Mouse (Mus musculus) heart, embryonic 14.5 days (tissue): ENCODE measurements at regions not wholly inside any gene's neighbourhood (a gene's known extent, or its start where the extent isn't known, plus 50 kb on each side); places are given as distances from the start of the nearest gene placed in this dataset.

Experiments
- ATAC-seq: fragments of 200-750 bp; cut with Nextera tagmentation; 2 replicates; pipeline ENCODE4 v1.8.0; 2017; ENCODE audit warnings: low read depth, moderate TSS enrichment; ENCODE audit not compliant: insufficient number of reproducible peaks, insufficient read depth, low FRiP score
- H3K27ac ChIP-seq, 2 experiments: fragments of 200-500 bp in 1 of 2; fragments of 300-500 bp in 1 of 2; sonication (generic) in 1 of 2; replicated peaks in 1 of 2; 2 replicates each; pipeline ENCODE4 v1.5.1; 2012 to 2014; ENCODE audit warnings: low read depth in 2 of 2, low read length in 2 of 2, control low read depth in 1 of 2, mild to moderate bottlenecking in 1 of 2, mixed read lengths in 1 of 2; ENCODE audit not compliant: control insufficient read depth in 1 of 2, insufficient read depth in 1 of 2
- H3K27me3 ChIP-seq: fragments of 300-500 bp; sonication (generic); 2 replicates; pipeline ENCODE4 v1.6.1; 2014; ENCODE audit warnings: mild to moderate bottlenecking, low read length, control low read depth; ENCODE audit not compliant: control insufficient read depth, insufficient read depth
- H3K36me3 ChIP-seq: fragments of 300-500 bp; sonication (generic); 2 replicates; pipeline ENCODE4 v1.6.1; 2014; ENCODE audit warnings: mild to moderate bottlenecking, control low read depth, low read length, mixed read lengths; ENCODE audit not compliant: control insufficient read depth, insufficient read depth
- H3K4me1 ChIP-seq, 2 experiments: fragments of 200-500 bp in 1 of 2; fragments of 300-500 bp in 1 of 2; sonication (generic) in 1 of 2; 2 replicates each; pipeline ENCODE4 v1.6.1; 2012 to 2014; ENCODE audit warnings: low read length in 2 of 2, control low read depth in 1 of 2, mixed read lengths in 1 of 2; ENCODE audit not compliant: control insufficient read depth in 2 of 2, insufficient read depth in 2 of 2
- H3K4me2 ChIP-seq: fragments of 300-500 bp; sonication (generic); 2 replicates; pipeline ENCODE4 v1.6.1; 2014; ENCODE audit warnings: mild to moderate bottlenecking, low read length
- H3K4me3 ChIP-seq, 2 experiments: fragments of 200-500 bp in 1 of 2; fragments of 300-500 bp in 1 of 2; sonication (generic) in 1 of 2; 2 replicates each; pipeline ENCODE4 v1.5.1; 2012 to 2014; ENCODE audit warnings: low read length in 2 of 2, mild to moderate bottlenecking in 2 of 2, control low read depth in 1 of 2, low read depth in 1 of 2, moderate library complexity in 1 of 2; ENCODE audit not compliant: control insufficient read depth in 1 of 2, insufficient read depth in 1 of 2
- H3K9ac ChIP-seq: fragments of 300-500 bp; sonication (generic); 2 replicates; pipeline ENCODE4 v1.6.1; 2014; ENCODE audit warnings: mild to moderate bottlenecking, low read length
- H3K9me3 ChIP-seq: fragments of 300-500 bp; sonication (generic); 2 replicates; pipeline ENCODE4 v1.6.1; 2016; ENCODE audit warnings: low read length, control low read depth; ENCODE audit not compliant: control insufficient read depth
- WGBS: fragments of 180-500 bp; shearing (Covaris S2); extraction: QIAGEN DNeasy Blood & Tissue Kit; methylation state at CpG from one replicate; pipeline ENCODE4 v1.1.7; 2014; 5-methylcytosine and 5-hydroxymethylcytosine counted together

- Histone ChIP-seq H3K36me3 (no peaks in the 10 kb centered on the region), H3K27me3 (no peaks in the 10 kb centered on the region), H3K4me3 (no peak overlapping the region), H3K27ac (no peak overlapping the region), H3K4me2 (no peak overlapping the region), H3K9me3 (no peaks in the 10 kb centered on the region), H3K9ac (no peak overlapping the region), H3K4me1 (peaks cover 0 to 2% of the 10 kb centered on the region in 2 experiments; a peak in 1 of 4 replicates)
- ATAC-seq, result no peak
- 72% methylated on average over 2 of the region's 2 CpGs for WGBS
Measured at GRCm38 (mm10) chr14:17347286-17347685, 312.8 kb upstream of the Thrb start.

- no peak for ATAC-seq
- Histone ChIP-seq H3K9ac (no peak overlapping the region), H3K4me1 (peaks cover 0 to 2% of the 10 kb centered on the region in 2 experiments; a peak in 1 of 4 replicates)
Measured at GRCm38 (mm10) chr14:17352324-17353037, 307.6 kb upstream of the Thrb start.

GRCm38 (mm10) chr14:17361910-17362309, 298.2 kb upstream of the Thrb start:
- H3K4me1 ChIP-seq, result no peaks in the 10 kb centered on the region
- no peak for ATAC-seq
- no peak overlapping the region for H3K9ac ChIP-seq
- no peaks in the 10 kb centered on the region for H3K36me3 ChIP-seq
- no peaks in the 10 kb centered on the region for H3K9me3 ChIP-seq
- no peak overlapping the region for H3K27ac ChIP-seq
- no peaks in the 10 kb centered on the region for H3K27me3 ChIP-seq
- H3K4me3 ChIP-seq, result no peak overlapping the region
- H3K4me2 ChIP-seq, result no peak overlapping the region

More at GRCm38 (mm10) chr14:17352324-17353037, 307.6 kb upstream of the Thrb start:
- no peaks in the 10 kb centered on the region for H3K9me3 ChIP-seq
- 44% methylated on average over 4 of the region's 4 CpGs for WGBS
- no peaks in the 10 kb centered on the region for H3K27me3 ChIP-seq
- no peak overlapping the region for H3K27ac ChIP-seq
- H3K4me2 ChIP-seq, result no peak overlapping the region
- H3K36me3 ChIP-seq, result no peaks in the 10 kb centered on the region
- no peak overlapping the region for H3K4me3 ChIP-seq

GRCm38 (mm10) chr14:17402751-17403479, 257.1 kb upstream of the Thrb start:
- Histone ChIP-seq H3K9me3 (no peaks in the 10 kb centered on the region), H3K9ac (no peak overlapping the region), H3K4me1 (0 out of 4 replicates have a peak, but pooled peaks cover 0 to 4% of the 10 kb centered on the region in 2 experiments), H3K27me3 (no peaks in the 10 kb centered on the region), H3K36me3 (no peaks in the 10 kb centered on the region), H3K27ac (no peak overlapping the region), H3K4me2 (no peak overlapping the region), H3K4me3 (no peak overlapping the region)
- WGBS, result 39% methylated on average over 7 of the region's 7 CpGs
- ATAC-seq, result no peak; the same call in 1 of the 2 replicates

- Histone ChIP-seq H3K9ac (no peak overlapping the region), H3K27me3 (no peaks in the 10 kb centered on the region), H3K27ac (no peak overlapping the region), H3K9me3 (no peaks in the 10 kb centered on the region), H3K4me3 (no peak overlapping the region), H3K36me3 (no peaks in the 10 kb centered on the region), H3K4me1 (peaks cover 2 to 4% of the 10 kb centered on the region in 2 experiments; a peak in 1 of 4 replicates), H3K4me2 (no peak overlapping the region)
- ATAC-seq, result no peak
- 69% methylated on average over 2 of the region's 2 CpGs for WGBS
Measured at GRCm38 (mm10) chr14:17405551-17406336, 254.3 kb upstream of the Thrb start.

GRCm38 (mm10) chr14:17406879-17407278, 253.2 kb upstream of the Thrb start:
- no peak for ATAC-seq
- no peaks in the 10 kb centered on the region for H3K9me3 ChIP-seq
- no peaks in the 10 kb centered on the region for H3K36me3 ChIP-seq
- no peak overlapping the region for H3K4me2 ChIP-seq
- no peak overlapping the region for H3K4me3 ChIP-seq
- peaks cover 2 to 4% of the 10 kb centered on the region in 2 experiments; a peak in 1 of 4 replicates for H3K4me1 ChIP-seq
- H3K27ac ChIP-seq, result no peak overlapping the region
- H3K9ac ChIP-seq, result no peak overlapping the region
- no peaks in the 10 kb centered on the region for H3K27me3 ChIP-seq

GRCm38 (mm10) chr14:17408343-17408742, 251.7 kb upstream of the Thrb start:
- Histone ChIP-seq H3K9me3 (no peaks in the 10 kb centered on the region), H3K4me3 (no peak overlapping the region), H3K27ac (peak overlapping the region in 1 of 2 experiments; percentile 2; a peak in 1 of 4 replicates), H3K4me2 (no peak overlapping the region), H3K27me3 (no peaks in the 10 kb centered on the region), H3K36me3 (no peaks in the 10 kb centered on the region), H3K9ac (no peak overlapping the region), H3K4me1 (peaks cover 2 to 4% of the 10 kb centered on the region in 2 experiments; a peak in 1 of 4 replicates)
- WGBS, result 76% methylated on average over 5 of the region's 5 CpGs
- no peak for ATAC-seq
